Mouse (Mus musculus) liver, postnatal 0 days (tissue): ENCODE results near the gene Prkcb.

Source experiments
- CTCF ChIP-seq: sonication (generic); IDR thresholded peaks from 2 replicates; pipeline ENCODE4 v1.5.1; 2016; ENCODE audit warnings: antibody characterized with exemption, low read depth
- EP300 ChIP-seq: IDR thresholded peaks from 2 replicates; pipeline ENCODE4 v1.6.1; 2016; ENCODE audit warnings: antibody characterized with exemption, low read depth, mild to moderate bottlenecking

- TF ChIP-seq CTCF (no peak), EP300 (no peak)
Observed at GRCm38 (mm10) chr7:122402041-122402440, 113.5 kb downstream of the Prkcb start.
